Mouse (Mus musculus): ENCODE results near the gene Rem2.

Gene Rem2

DNA sequence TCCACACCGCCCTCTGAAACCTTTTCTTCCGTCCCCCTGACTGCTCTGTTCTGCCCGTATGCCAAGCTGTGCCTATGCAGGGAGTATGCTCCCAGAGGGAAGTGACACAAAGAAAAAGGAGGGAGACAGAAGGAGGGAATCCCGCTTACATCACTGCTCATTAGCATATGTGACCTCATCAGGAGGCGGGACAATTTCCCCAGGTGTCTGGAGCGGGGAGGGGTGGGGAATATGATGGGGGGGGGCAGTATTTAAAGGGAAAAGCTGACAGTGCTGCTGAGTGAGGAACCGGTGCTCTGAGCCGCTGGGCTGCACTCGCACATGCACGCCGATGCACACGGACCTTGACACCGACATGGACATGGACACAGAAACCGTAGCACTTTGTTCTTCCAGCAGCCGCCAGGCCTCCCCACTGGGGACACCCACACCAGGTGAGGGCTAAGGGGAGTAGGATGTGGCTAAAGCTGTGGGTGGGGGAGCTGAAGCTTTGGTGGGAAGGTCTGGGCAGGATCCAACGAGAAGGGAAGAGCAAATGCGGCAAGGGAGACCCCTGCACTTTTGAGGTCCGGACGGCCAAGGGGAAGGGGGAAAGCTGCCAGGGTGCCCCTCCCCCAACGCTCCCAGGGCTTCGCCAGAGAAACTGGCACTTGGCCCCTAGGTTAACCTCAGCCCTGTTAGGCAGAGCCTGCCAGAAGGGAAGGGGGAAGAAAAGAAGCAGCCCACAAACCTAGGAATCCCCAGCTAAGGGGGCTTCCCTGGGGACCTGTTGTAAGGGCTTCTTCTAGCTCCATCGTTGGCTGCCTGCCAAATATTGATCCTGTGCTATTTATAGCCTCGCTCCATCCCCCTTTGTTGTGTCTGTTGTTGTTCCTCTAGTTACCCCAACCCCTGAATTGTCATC lies at the start of gene Rem2:
TSS of gene Rem2 (plus strand) at position 160 of the 904 bp plus-strand sequence.
- DNase-seq = peak; percentile 59

DNA sequence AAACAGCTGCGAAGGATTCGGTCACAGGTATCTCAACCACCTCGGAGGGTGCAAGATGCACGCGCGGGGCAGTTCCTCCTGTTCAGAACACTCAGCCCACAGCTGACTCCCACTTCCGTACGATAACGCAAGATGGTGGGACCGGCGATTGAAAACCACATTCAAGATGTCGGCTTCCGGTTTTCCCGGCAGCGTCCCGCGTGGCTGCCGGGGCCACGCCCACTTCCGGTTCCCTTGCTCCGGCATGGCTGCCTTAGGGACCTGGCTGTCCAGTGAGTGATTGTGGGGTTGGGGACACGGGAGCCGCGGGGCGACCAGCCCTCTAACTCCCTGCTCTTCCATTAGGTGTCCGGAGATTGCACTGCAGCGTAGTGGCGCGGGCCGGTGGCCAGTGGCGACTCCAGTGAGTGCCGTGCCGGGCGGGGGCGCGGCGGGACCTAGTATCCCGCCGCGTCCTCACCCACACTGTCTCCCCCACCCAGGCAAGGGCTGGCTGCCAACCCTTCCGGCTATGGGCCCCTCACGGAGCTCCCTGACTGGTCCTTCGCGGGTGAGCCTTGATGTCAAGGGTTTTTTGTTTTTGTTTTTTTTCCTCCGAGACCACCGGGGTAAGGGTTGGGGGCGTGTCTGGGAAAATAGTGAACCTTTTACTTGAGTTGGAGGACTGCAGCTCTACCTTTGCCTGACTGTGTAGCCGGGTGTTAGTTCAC lies 49.1 kb upstream of the Rem2 start, which contains the start of gene Mrpl52:
TSS of gene Mrpl52 (plus strand) at position 221 of the 710 bp plus-strand sequence.
- DNase-seq = peak; percentile 88

DNA sequence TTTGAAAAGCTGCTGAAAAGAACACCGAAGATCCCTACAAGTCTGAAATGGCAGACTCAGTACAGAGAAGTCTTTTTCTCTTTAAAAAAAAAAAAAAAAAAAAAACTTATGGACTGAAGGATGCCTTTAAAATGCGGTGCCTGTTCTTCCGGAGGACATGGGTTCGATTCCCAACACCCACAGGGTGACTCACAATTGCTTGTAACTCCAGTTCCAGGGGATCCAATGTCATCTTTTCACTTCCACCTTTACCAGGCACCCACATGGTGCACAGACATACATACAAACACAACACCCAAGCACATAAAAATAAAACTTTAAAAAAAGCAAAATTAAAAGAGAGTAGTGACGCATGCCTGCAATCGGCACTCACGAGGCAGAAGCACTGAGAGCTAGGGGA lies 48.2 kb upstream of the Rem2 start:
- no peak for DNase-seq

DNA sequence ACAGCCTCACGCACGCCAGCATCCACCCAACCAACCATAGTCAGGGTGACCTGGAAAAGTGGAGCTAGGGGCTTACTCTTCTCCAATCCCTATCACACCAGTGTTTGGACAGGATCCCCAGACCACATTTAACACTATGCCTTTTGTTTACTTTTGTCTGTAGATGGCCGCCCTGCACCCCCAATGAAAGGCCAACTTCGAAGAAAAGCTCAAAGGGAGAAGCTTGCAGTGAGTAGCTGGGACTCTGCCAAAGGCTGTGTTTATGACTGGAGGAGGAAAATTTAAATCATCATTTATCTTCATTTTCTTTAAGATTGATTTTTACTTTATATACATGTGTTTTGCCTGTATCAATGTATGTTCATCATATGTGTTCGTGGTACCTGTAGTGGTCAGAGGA lies 47.5 kb upstream of the Rem2 start:
- no peak for DNase-seq

DNA sequence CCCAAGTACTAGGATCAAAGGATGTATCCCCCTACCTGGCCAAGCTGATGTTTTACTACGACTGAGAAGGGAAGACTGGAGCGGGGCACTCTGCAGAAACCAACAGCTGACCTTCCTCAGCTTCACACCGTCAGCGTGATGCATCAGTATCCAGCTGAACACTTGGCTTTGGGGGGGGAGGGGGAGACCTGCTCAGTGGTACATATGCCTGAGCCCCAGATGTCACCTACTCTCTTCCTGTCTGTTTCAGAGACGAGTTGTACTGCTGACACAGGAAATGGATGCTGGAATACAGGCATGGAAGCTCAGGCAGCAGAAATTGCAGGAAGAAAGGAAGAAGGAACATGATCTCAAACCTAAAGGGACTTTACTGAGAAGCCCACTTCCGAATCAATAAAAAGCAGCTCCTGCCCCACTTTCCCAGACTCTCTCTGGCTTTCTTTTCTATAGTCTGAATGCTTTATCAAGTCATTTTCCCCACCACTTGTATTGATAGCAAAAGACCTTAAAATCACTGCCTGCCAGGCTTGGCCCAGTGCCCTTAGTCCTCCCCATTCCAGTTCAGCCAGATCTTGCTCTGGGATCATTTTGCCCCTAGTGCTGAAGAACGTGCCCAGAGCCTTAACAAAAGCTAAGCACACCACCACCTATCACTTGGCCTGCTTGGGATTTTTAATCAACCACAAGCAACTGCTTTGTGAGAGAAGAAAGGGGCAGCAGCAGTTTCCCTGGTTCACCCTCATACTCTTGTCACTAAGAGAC lies 46.4 kb upstream of the Rem2 start:
- DNase-seq = no peak

DNA sequence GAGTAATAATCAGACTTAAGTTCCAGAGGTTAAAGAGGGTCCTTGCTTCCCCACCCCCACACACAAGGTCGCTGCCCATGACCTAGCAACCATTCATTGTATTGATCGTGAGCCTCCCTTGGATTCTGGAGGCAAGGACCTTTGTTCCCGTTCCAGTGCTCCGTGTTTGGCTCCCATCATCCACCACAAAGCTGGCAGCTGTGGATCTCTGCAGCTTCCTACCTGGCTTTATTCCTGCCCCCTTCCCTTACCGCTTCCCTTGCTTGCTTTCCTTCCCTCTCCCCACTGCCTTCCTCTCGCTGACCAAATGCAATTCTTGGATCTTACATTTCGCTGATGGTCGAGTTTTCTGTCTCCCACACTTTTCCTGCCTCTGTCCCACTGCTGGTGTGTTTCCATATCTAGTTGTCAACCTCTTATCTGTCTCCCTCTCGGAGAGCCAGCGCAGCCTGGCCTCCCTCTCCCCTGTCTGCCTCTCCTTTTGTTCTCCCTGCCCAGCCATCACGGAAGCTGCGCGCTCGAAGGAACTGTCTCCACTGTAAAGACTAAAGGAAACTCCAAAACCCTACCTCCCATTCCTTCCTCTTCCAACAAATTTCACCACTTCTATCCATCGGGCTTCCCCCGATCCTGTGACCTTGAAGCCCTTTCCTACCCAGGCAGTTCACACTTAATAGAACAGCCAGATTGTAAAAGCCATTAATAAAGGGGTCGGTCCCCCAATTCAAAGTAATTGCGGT lies 45.3 kb upstream of the Rem2 start:
- DNase-seq = no peak

DNA sequence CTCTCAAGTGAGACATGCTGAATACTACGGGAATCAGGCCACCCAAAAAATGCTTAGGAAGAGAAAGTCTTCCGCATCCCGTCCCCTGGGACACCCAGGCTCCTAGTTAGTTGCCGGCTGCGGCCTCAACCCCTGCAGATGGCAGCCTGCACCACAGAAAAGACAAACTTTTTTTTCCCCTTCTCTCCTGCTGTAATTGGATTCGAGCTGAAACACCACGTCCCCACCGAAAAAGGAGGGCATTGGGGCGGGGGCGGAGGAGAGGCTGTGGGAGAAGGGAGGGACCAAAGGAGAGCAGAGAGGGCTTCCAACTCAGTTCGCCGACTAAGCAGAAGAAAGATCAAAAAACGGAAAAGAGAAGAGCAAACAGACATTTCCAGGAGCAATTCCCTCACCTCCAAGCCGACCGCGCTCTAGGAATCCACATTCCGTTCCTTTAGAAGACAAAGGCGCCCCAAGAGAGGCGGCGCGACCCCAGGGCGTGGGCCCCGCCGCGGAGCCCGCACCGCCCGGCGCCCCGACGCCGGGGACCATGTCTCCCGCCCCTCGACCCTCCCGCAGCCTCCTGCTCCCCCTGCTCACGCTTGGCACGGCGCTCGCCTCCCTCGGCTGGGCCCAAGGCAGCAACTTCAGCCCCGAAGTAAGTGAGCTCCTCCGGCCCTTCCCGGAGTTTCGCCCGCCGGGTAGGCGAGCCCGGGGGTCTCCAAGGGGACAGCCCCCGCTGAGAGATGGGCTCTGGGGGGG lies 44.4 kb upstream of the Rem2 start, which contains the start of gene Mmp14:
TSS of gene Mmp14 (plus strand) at position 279 of the 744 bp plus-strand sequence.
- DNase-seq = peak; percentile 52

DNA sequence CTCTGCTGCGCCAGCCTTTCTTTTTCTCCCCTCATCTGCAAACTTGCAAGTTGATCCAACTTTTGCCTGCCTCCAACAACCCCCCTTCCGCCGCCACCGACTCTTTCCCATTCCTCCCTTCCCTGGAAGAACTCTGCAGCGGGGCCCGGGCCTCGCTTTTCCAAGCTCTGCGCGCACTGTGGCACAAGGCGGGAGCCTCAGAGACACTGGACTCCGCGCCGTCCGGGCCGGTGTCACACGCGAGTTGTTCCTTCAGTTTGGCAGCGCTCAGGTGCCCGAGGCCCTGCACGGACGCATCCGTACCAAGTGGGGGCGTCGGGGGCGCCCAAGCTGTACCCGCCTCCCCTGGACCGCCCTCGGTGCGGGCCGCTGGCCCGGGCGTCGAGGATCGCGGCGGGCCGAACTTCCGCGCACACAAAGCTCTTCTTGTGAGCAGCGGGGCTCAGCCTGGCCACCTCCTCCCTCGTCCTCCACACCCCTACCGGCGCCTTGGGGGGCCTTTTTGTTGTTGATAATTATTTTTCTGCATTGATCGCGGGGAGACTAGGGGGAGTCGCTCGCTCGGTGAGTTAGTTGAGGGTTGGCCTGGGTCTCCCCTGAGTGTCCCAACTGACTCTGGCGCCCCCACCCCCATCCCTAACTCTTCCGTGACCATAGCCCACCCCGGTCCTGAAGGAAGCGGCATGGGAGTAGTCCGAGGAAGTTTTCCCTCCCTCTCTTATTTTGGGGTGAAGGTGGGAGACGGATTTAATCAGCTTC lies 43.6 kb upstream of the Rem2 start:
- DNase-seq = peak; percentile 22

DNA sequence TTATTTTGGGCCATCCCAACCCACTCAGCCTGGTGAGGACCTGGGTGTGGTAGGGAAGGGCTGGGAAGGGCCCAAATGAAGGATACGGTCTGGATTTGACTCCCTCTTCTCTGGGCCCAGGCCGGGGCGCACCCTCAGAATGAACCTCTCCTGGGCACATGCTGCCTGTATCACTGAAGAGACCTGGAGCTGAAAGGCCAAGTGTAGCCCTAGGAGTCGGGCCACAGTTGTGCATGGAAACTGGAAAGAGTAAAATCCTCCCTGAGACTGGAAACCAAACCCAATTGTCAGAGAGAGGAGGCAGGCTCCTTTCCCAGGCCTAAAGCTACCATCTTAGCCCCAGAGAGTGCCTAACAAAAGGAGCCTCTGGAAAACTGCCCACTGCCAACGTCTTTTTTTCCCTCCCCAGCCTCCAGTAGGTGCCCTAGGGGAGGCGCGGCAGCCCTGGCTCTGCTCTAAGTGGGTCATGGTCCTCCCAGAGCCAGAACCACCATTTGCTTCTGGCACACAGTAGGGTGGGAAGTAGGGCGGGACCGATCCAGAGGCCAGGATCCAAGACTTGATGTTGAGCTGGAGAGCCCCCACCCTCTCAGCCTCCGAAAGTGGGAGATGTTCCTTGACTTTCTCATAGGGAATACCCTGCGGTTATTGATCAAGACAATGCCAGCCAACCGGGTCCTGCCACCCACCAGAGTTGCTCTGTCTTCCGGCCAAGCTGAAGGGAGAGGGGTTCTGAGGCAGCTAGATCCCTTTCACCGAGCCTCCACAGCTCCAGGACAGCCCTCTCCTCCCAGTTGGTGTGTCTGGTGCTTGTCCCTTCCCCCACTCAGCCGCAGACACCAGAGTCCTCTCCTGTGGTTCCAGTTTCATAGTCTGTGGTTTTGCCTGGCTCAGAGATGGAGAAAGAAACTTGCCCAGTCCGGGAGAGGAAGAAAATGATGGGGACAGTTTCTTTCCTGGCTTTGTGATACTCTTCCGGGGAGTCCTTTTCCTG lies 42.8 kb upstream of the Rem2 start:
- peak; percentile 43 for DNase-seq

DNA sequence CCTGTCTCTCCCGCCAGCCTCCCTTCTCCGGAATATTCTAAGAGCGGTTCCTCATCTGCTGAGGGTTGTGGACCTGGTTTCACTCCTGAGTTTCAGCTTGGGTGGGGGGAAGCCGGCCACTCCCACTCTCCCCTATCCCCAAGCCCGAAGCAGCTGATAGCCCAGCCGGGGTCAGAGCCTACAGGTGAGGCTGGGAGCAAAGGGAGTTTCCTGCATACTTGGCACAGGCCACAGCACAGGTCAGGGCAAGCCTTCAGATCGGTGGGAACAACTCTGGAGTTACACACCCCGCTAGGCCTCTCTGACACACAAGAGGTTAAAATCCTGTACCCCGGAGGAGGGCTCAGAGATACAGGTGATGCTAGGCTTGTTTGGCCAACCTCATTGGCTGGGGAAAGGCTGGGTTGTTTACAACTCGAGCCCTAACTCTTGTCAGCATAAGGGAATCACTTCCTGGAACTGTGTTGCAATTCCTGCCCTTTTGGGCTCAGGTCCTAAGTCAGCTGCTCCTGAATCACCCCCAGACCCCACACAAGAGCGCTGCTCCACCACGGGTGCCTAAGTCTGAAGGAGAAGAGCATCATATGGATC lies 41.9 kb upstream of the Rem2 start:
- DNase-seq = no peak

DNA sequence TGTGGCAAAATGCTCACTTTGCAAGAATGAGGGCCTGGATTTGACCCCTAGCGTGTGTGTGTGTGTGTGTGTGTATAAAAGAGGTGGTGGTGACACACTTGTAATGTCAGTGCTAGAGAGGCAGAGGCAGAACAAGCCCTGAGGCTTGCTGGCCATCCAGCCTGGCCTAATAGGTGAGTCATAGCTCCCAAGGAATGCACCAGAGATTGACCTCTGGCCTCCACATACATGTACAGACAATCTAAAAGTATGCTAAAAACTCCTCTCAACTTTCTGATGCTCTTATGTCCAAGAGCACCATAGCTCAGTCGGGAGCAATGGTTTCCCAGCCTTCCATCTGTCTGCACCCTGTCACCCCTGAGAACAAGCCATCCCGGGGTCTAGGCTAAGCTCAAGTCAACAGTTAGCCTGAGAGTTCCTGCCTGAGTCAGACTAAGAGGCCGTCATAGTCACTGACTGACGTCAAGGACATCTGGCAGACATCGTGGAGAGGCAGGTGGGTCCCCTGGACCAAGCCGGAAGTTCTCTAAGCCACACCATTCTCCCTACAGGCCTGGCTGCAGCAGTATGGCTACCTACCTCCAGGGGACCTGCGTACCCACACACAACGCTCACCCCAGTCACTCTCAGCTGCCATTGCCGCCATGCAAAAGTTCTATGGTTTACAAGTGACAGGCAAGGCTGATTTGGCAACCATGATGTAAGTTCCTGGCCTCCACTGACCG lies 40.5 kb upstream of the Rem2 start:
- DNase-seq = no peak

DNA sequence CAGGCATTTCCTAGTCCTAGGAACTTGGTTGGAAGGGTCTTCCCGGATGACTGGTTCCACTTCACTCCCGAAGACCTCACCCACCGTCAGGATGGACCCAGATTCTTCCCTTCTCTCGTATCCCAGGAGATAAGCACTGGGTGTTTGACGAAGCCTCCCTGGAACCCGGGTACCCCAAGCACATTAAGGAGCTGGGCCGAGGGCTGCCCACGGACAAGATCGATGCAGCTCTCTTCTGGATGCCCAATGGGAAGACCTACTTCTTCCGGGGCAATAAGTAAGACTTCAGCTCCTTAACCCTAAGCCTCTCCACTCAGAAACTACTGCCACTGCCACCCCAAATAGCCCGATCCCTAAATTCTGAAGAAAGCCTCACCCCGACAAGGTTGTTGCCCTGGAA lies 36.7 kb upstream of the Rem2 start:
- no peak for DNase-seq

DNA sequence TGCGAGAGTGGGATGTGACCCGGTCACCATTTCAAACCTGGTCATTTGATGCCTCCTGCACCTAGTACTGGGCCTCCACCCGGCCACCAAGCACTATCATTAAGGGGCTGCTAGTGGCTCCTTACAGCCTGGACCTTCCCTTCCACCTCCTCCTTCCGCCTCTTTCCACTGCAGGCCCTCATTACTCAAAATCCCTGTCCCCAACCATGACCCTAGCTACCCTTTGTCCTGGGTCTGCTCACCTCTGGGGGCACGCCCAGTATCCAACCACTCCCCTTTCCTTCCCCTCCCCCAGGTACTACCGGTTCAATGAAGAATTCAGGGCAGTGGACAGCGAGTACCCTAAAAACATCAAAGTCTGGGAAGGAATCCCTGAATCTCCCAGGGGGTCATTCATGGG lies 36.3 kb upstream of the Rem2 start:
- DNase-seq = no peak

DNA sequence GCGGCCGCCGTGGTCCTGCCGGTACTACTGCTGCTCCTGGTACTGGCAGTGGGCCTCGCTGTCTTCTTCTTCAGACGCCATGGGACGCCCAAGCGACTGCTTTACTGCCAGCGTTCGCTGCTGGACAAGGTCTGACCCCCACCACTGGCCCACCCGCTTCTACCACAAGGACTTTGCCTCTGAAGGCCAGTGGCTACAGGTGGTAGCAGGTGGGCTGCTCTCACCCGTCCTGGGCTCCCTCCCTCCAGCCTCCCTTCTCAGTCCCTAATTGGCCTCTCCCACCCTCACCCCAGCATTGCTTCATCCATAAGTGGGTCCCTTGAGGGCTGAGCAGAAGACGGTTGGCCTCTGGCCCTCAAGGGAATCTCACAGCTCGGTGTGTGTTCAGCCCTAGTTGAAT lies 35.4 kb upstream of the Rem2 start:
- DNase-seq = no peak

DNA sequence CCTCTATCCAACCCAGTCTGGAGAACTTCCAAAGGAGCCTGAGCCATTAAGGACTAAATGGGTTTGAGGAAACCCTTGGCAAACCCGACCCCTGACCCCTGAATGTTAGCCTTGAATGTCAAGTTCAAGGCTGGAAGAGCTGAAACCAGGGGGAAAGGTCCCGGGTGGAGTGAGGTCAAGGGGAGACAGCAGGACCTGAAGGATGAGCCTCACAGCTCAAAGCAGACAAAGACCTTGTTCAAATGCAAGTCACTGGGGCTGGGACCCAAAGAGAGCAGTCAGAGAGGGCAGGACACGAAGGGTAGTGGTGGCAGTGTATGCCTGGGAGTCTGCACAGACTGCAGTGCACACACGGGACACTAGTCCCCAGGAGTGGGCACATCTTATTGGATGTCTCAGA lies 34.5 kb upstream of the Rem2 start:
- DNase-seq = no peak

DNA sequence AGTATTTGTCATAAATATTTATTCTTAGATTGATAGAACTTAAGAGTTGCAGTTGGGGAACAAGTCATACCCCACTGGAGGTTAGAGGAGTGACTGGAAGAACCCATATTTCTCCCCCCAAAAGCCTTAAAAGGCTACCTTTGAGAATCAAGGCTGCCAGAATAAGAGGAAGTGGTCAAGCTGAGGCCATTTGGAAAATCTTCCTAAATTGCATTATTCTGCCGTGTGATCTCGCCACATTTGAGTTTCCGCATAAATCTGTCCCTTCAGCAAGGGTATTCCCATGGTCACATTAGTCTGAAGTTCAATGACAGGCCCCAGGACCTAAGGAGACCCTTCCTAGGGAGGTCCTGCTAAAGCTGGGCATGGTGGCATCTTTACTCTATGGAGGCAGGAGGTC lies 33.4 kb upstream of the Rem2 start:
- no peak for DNase-seq

DNA sequence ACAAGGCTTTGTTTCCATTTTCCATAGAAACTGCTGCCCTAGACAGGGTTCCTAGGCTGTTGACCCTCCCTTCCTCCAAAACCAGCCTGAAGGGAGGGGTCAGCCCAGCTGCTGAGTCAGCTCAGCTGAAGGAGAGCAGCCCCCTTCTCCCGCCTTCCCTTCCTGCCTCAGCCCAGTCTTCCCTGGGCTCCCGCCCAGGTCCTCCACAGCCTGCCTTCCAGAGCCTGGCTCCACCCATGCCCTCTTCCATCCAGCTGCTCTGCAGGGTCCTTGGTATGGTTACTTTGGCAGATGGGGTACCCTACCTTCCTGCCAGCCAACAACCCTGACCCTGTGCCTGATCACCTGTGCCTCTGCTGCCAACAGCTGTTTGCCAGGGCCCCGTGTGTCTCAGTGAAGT lies 32.7 kb upstream of the Rem2 start:
- DNase-seq = no peak
